Mouse (Mus musculus): ENCODE data around the gene Camkk1.

The Camkk1 gene

DNA sequence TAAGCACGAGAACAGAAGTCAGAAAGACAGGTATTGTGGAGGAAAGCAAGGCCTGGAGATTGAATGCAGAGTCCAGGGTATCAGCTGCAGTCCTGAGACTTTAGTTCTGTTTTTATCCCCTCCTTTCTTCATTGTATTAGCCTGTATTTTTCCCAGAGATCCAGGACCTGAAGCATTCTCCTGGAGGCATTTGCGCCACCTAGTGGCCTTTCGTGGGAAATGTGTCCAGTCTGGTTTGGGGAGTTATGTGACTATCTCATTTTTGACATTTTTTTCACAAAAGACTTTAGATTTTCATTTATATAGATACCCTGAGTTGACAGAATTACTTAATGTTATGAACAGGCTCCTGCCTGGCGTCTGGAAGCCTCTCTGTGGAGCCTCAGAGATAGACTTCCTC, 30.5 kb downstream of the Camkk1 start:
- peak in 1 of 2 experiments; percentile 64 for DNase-seq (ENCODE audit: low spot score in 2 of 2)

DNA sequence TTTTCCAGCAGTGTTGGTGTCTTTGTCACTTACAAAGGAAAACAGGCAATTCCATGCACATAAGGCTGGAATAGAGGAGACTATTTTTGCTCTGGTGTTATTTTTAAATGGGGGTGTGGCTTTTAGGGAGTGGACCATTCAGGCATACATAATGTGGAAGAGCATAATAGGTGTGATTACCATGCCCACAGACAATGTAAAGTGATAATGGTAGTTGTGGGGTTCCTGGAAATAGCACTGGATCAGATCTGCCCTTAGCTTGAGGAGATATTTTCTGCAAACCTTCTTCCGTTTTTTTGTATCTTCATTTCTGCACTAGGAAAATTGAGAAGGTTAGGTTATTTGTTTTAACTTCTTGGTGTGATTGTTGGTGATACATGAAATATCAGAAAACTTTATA, 34.0 kb downstream of the Camkk1 start:
- no peak for DNase-seq (ENCODE audit: low spot score in 2 of 2)

DNA sequence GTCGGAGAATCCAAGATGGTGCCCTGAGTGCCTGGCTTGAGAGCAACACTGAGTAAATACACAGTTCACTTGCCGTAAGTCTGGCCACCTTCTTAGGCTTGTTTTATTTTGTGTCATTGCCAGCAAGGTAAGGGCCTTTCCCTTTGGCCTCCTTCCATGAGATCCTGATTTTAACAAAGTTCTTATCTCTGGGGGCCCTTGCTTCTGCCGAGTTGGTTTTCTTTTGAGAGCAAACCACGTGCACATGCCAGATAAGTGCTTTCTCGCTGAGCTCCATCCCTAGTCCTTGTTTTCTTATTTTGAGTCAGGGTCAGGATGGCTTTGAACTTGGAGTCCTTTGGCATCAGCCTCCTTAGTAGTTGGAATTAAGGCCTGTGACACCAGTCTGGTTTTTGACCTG, 38.9 kb downstream of the Camkk1 start:
- DNase-seq (ENCODE audit: low spot score in 2 of 2) = no peak

DNA sequence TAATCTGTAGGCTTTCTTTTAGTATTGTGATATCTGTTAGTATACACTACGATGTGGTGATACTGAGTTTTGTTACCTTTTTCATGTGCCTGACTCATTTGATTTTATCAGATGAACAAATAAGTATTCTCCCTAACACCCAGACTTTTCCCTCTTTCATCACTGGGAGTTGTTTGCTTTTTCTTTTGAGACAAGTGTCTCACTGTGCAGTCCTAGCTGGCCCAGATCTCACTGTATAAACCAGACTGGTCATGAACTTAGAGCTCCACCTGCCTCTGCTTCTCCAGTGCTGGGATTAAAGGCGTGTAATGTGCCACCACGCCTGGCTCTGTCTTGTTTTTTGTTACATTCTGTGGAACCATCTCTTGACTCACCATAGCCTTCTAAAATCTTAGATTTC, 40.8 kb downstream of the Camkk1 start:
- no peak for DNase-seq (ENCODE audit: low spot score in 2 of 2)

DNA sequence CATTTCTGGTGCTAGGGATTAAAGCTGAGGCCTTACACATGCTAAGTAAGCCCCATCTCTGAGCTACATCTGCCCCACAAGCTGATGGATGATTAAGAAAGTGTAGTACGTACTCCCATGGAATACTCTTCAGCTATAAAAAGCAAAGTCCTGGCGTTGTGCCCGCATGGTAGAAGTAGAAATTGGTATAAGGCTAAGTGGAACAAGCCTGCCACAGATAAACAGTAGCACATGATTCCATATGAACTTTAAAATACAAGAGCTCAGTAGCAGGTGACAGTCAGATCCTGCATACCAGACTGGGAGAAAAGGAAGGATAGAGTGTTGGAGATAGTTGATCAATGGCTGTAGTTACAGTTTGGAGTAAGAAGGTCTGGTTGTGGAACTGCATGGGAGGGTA, 42.6 kb downstream of the Camkk1 start:
- DNase-seq (ENCODE audit: low spot score in 2 of 2) = no peak

DNA sequence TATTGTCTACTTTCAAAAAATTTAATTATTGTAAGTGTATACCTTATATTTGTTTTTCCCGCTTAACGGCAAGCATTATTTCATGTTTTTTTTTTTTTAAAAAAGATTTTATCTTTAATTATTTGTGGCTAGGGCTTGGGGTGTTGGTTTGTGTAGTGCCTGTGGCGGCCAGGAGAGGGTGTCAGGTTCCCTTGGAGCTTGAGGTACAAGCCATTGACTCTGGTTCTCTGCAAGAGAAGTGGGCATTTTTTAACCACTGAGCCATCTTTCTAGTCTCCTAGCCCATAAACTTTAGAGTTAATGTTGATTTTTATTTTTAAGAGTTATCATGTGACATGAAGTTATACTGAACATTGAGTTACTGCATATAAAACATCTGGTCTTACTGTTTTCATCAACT, 53.0 kb downstream of the Camkk1 start:
- DNase-seq (ENCODE audit: low spot score in 2 of 2) = no peak

DNA sequence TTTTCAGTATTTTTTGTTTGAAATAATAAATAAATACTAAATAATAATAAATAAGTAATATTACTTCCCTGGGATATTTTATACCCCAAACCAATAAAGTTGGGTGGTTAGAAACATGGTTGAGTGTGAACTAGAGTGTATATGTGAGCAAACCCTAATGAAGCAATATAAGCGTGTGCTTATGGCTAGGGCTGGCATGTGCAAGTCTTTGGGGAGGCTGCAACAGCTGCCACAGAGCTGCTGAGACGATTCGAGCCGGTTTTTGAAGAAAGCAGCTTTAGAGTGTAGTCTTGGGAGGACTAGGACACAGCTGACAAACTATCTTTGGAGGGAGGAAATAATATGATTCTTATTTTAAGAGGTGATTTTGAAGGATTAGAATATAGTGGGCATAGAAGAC, 57.5 kb downstream of the Camkk1 start:
- DNase-seq (ENCODE audit: low spot score in 2 of 2) = no peak

DNA sequence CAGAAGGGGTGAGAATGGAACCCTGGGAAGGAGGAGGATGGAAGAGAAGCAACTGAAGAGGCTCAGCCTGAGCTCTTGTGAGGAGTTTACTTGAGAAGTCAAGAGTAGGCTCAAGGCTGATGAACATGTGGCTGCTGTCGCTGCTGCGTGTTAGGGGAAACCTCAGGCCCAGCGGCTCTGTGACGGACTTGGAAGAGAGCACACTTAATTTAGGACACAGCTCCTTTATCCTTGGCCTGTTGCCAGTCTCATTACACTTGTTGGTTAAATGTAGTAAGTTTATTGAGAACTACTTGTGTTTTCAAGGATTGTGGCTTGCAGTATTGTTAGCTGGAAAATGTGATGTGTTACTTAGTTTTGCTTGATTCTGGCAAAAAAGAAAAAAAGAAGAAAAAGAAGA, 57.9 kb downstream of the Camkk1 start:
- DNase-seq (ENCODE audit: low spot score in 2 of 2) = no peak

DNA sequence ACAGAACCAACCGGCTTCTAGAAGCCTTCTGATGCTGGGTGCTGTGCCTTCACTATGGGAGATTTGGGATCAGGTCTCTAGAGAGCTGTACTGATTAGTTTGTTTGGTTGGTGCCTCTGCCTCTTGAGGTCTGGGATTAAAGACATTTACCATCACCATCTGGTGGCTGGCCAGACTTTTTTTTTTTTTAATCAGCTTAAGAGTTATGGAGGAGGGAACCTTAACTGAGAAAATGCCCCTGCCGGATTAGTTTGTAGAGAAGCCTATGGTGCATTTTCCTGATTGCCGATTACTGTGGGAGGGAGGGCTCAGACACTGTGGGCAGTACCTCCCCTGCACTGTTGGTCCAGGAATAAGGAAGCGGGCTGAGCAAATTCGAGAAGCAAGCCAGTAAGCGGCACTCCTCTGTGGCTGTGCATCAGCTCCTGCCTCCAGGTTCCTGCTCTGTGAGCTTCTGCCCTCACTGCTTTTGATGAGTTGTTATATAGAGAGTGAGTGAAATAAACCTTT, 58.5 kb downstream of the Camkk1 start:
- no peak for DNase-seq (ENCODE audit: low spot score in 2 of 2)

DNA sequence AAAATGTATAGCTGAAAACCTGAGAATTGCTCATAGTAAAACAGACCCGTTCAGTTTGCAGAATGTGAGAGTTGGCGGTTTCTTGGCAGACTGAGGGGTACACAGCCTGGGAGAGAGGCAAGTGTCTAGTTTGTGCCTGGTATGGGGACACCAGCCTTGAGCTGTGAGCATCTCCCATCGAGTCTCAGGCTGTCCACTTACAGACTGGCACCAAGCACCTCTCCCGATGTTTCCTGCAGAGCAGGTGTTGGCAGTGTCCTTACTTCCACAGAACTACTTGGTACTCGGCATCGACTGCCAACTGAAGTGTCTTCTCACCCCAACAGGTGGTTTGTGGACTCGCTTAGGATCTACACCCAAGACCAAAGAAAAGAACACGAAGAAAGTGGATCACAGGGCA, 59.8 kb downstream of the Camkk1 start:
- no peak for DNase-seq (ENCODE audit: low spot score in 2 of 2)

DNA sequence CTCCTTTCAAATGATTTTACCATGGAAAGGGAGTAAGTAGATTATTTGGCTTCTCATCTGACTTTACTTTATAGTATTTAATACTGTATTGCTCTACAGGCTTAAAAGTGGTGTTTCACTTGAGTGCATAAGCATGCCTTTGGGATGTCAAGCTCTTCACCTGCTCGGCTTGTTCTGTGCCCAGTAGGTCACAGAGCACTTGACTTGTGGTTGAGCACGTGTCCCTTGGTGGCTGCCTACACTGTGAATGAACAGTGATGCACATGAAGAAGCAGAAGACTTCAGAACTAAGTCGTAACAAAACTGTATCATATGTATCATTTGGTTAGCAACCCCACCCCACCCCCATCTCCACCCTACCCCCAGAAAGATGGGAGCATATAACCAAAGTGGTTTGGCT, 61.5 kb downstream of the Camkk1 start:
- no peak for DNase-seq (ENCODE audit: low spot score in 2 of 2)

DNA sequence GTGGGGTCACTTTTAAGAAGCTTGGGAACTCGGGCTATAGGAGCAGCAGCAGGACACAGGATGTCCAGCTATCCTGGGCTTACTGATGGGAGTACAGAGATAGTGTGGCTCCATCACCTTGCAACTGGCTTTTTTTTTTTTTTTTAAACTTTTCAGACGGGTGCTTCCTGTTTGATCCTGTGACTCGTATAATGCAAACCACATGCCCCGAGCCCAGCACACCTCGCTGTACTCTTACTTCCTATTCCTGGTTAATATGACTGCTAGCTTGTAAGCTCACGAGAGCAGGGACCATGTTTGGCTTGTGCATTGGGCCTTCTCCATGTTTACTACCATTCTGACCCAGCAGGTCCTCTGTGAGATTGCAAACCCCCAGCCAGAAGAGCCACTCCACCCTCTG, 65.5 kb downstream of the Camkk1 start:
- DNase-seq (ENCODE audit: low spot score in 2 of 2) = no peak

DNA sequence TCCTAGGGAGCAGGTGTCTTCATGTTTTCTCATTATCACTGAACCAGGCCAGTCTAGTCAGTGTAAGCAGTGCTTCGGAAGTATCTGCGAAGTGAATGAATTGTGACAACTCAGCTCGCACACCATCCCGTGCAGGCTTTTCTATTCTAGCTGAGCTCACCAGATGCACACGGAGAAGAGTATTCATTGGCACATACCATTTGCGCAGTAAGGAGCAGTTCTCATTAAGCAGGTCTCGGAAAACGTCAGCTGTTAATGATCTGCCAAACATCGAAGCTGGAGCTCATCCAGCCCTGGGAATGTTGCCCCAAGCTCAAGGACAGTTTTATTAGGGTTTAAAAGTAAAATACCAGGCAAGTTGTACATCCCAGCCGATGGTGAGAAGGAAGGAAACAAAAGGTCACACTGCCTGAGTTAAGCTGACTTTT, 66.0 kb downstream of the Camkk1 start:
- no peak for DNase-seq (ENCODE audit: low spot score in 2 of 2)

DNA sequence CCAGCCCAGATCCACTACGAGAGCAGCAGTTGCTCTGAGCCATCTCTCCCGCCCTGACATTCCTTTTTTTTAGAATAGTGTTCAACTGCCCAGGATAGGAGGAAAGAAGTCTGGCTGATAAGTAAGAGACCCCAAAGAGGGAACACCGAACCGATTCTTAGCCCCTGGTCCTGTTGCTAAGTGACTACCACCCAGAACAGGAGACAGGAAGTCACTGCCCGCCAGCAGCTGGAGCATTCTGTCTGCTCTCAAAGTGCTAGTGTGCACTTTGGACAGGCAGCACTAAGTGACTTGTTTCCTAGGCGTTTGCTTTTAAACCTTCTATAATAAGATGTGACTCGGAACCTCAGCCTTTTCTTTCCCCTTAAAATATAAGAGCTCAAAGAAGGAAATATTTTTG, 66.6 kb downstream of the Camkk1 start:
- DNase-seq (ENCODE audit: low spot score in 2 of 2) = no peak

DNA sequence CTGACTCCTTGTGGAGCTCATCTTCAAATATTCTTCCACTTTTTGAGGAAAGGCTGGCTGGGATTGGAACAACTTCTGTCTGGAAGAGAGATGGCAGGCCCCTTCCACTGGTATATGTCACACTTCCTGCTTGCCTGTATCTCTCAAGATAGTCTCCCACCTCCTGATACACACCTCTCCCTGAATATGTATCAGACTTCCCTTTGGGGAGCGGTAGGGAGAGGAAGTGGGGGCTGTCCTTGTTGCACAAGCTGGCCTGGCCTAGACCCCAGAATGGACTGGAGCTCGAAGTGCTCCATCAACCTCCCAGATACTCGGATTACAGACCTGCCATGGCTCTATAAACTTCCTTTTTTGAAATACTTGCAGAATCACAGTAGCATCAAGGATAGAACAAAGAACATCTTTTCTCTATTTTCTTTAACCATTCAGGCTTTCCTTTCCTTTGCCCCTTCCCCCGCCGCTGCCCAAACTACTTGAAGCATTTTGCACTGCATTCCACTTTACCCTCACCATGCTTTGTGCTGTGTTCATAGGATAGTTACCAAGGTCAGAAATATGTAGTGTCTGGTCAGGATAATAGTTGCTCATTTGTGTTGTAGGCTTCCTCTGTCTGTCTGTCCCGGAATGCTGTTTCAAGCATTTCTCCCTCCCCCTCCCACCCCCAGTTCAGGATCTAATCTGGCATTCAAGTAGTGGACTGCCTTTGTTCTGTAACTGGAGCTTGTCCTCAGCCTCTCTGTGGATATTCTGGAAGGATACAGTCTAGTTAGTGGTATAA, 69.1 kb downstream of the Camkk1 start:
- no peak for DNase-seq (ENCODE audit: low spot score in 2 of 2)

DNA sequence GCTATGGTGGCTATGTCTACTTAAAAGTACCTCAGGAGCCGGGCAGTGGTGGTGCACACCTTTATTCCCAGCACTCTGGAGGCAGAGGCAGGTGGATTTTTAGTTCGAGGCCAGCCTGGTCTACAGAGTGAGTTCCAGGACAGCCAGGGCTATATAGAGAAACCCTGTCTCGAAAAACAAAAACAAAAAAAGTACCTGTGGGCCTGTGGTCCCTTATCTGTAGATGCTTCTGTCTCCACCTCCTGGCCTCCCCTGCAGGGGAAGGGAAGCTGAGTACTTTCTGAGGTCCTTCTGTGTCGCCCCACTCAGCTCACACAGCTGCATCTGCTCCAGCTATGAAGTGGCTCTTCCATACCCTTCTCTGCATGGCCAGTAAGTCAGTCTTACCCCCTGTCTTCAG, 71.5 kb downstream of the Camkk1 start, which contains the start of gene Itgae:
Gene Itgae (plus strand): TSS at position 301 of the 400 bp plus-strand sequence.
- no peak for DNase-seq (ENCODE audit: low spot score in 2 of 2)

DNA sequence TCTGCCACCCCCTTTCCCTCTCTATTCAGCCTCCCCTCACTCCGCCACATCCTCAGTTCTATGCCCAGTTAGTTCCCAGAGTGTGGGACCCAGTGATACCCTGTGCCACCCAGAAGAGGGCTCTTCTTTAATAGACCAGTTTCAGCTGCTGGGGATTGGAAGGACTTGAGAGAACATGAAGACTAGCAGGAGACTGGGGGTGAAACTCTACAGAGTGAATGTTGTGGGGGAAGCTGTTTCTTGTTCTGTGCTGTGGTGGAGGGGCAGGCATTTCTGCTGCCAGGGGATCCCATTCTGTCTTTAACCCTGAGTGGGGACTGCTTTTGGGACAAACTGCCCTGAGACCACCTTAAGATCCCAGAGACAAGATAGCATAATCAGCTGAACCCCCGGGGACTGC, 72.0 kb downstream of the Camkk1 start:
- DNase-seq (ENCODE audit: low spot score in 2 of 2) = no peak
